Mouse (Mus musculus) CH12.LX (cell line): ENCODE measurements around the gene Aco2.

Experiments
- CTCF ChIP-seq, 2 experiments: IDR thresholded peaks in 1 of 2; conservative IDR thresholded peaks in 1 of 2; 2 replicates each; pipeline ENCODE4 v1.5.1; 2011 to 2012; ENCODE audit warnings: low read depth in 2 of 2, low read length in 2 of 2, improper control_type of control experiment in 1 of 2, inconsistent platforms in 1 of 2, mild to moderate bottlenecking in 1 of 2, moderate library complexity in 1 of 2
- JUND ChIP-seq: conservative IDR thresholded peaks from 2 replicates; pipeline ENCODE4 v1.6.1; 2011; ENCODE audit warnings: low read depth, low read length, improper control_type of control experiment
- MAX ChIP-seq: IDR thresholded peaks from 2 replicates; pipeline ENCODE4 v1.6.1; 2011; ENCODE audit warnings: low read length, improper control_type of control experiment
- MAZ ChIP-seq: IDR thresholded peaks from 2 replicates; pipeline ENCODE4 v1.6.1; 2012; ENCODE audit warnings: low read depth, mild to moderate bottlenecking, inconsistent platforms, low read length, improper control_type of control experiment, moderate library complexity
- MXI1 ChIP-seq: IDR thresholded peaks from 2 replicates; pipeline ENCODE4 v1.6.1; 2011; ENCODE audit warnings: mild to moderate bottlenecking, low read depth, low read length, improper control_type of control experiment
- PAX5 ChIP-seq: IDR thresholded peaks from 2 replicates; pipeline ENCODE4 v1.6.1; 2012; ENCODE audit warnings: low read length, inconsistent platforms, mixed read lengths
- POLR2A ChIP-seq: IDR thresholded peaks from 2 replicates; pipeline ENCODE4 v1.6.1; 2011; ENCODE audit warnings: low read depth, mild to moderate bottlenecking, improper control_type of control experiment, low read length
- ZC3H11A ChIP-seq: IDR thresholded peaks from 2 replicates; pipeline ENCODE4 v1.6.1; 2012; ENCODE audit warnings: low read depth, mild to moderate bottlenecking, inconsistent platforms, low read length, improper control_type of control experiment
- ZKSCAN1 ChIP-seq: IDR thresholded peaks from 2 replicates; pipeline ENCODE4 v1.6.1; 2012; ENCODE audit warnings: low read depth, inconsistent platforms, low read length, improper control_type of control experiment, borderline replicate concordance
- ZMIZ1 ChIP-seq: IDR thresholded peaks from 2 replicates; pipeline ENCODE4 v1.6.1; 2012; ENCODE audit warnings: low read depth, mild to moderate bottlenecking, inconsistent platforms, low read length, improper control_type of control experiment
- ZNF384 ChIP-seq: IDR thresholded peaks from 2 replicates; pipeline ENCODE4 v1.6.1; 2012; ENCODE audit warnings: low read depth, low read length, improper control_type of control experiment, inconsistent platforms

- no peak for TF ChIP-seq MAX
- TF ChIP-seq POLR2A = no peak
- no peak for TF ChIP-seq PAX5
- no peak for TF ChIP-seq ZKSCAN1
- TF ChIP-seq MXI1 = no peak
- TF ChIP-seq ZNF384 = no peak
- no peak for TF ChIP-seq CTCF (conservative IDR thresholded peaks at IDR 0.05 in 1 of 2, IDR thresholded peaks at IDR 0.05 in 1 of 2; ENCODE audit: low read depth in 2 of 2, low read length in 2 of 2)
- no peak for TF ChIP-seq MAZ
- no peak for TF ChIP-seq ZMIZ1
- no peak for TF ChIP-seq JUND
- TF ChIP-seq ZC3H11A = no peak
Observed at GRCm38 (mm10) chr15:81936679-81937078, 64.6 kb downstream of the Aco2 start, which contains the start of gene Csdc2.
